Mouse (Mus musculus) heart, postnatal 0 days (tissue): ENCODE measurements around the gene Nde1.

Experiments used
- CTCF ChIP-seq: IDR thresholded peaks from 2 replicates; pipeline ENCODE4 v1.5.1; 2016; ENCODE audit warnings: antibody characterized with exemption, control low read depth, low read depth
- EP300 ChIP-seq: IDR thresholded peaks from 2 replicates; pipeline ENCODE4 v1.6.1; 2016; ENCODE audit warnings: antibody characterized with exemption, low read depth

GRCm38 (mm10) chr16:14117299-14117698 is 45.8 kb upstream of the Nde1 start:
- no peak for TF ChIP-seq CTCF
- TF ChIP-seq EP300 = no peak
